Mouse (Mus musculus) thymus, postnatal 36 days (tissue): ENCODE data around the gene Aimp2.

Experiments
- DNase-seq, 2 experiments: peaks; one replicate each; pipeline ENCODE4 v3.0.0; 2022; ENCODE audit warnings: mixed read lengths in 2 of 2

The Aimp2 gene

DNA sequence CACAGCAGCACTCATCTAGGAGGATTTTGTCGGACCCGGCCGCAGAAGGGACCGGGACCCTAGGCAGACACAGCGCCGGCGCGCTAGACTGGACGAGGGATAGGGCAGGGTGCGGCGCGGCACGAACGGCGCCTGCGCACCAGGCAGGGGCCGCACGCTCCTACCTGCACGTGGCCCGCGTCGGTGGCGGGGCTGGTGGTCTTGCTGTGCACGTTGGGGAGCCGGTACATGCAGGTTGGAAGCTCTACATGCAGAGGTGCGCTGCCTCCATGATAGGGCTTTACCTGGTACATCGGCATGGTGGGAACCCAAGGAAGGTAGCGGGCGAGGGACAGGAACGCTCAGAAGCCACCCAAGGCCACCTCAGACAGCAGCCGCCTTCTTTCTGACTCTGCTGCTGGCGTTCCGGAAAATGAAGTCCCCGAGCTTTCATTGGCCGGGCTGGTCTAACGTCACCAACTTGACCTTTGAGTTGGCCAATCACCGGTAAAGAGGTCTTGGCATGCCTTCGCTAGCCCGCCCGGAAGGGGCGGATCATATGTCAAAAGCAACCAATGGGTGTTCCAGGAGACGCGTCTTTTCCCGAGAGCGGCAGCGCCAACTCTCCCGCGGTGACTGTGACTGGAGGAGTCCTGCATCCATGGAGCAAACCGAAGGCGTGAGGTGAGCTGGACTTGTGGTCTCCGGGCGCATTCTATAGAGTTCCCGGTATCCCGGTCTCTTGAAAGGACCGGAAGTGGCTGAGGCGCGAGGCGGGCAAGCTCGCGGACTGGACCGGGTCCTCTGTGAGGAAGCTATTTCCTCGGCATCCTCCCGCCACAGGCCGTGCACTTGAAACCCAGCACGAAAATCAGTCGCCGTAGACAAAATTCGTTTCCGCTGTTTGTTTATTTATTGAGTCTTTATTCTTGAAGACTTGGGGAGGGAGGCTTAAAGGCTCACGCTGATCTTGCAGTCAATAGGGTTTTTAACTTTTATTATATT is at the start of gene Aimp2, which contains the start of gene Pms2:
Aimp2 (minus strand) TSS at position 431 of the 984 bp plus-strand sequence.
Pms2 (plus strand) TSS at position 548 of the 984 bp plus-strand sequence.
- DNase-seq = peak; percentile 89 to 94

DNA sequence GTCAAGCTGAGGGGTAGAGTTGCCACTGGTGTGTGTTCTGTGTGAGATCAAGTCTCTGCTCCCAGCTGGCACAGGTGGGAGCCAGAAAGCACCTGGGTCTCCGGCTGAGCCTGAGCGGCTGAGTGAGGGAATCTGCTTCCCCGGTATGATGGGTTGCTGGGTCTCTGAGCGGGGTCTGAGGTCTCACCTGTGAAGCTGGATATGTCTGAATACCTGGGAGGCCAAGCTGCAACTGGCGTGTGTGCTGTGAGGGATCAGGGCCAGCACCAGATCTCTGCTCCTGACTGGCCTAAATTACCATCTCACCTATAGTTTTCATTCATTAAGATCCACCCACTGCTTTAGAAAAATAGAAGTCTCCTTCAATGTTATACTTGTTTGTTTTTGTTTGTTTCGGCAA is 47.5 kb upstream of the Aimp2 start:
- DNase-seq = no peak

DNA sequence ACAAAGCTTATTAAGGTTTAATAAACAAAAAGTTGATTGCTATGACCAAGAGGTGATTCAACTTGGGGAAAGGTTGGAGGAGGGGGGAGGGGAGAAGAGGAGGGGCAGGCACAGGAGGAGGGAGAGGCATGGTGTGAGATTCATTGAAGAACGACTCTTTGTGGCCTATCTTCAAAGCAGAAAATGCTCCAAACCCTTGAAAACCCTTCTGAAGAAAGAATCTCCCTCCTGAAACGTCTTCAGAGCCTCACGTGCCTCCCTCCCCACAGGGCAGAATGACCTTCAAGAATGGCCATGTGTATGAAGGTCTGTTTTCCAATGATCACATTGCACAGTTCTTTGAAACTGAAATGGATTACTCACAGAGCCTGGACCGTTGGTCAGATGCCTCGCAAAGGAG is 40.4 kb upstream of the Aimp2 start:
- no peak for DNase-seq

DNA sequence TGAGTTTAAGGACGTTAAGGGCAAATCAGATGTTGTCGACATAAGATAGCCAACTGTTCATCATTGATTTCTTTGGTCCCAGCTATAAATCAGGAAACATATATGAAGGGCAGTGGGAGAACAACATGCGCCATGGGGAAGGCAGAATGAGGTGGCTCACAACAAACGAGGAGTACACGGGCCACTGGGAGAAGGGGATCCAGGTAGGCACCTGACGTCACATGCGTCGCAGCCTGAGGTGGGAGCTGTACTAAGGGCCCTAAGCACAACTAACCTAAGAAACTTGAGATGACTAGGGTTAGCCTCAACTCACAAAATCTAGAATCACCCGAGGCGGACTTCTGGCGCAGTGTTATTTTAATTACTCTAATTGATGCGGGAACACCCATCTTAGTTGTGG is 38.7 kb upstream of the Aimp2 start:
- DNase-seq = no peak

DNA sequence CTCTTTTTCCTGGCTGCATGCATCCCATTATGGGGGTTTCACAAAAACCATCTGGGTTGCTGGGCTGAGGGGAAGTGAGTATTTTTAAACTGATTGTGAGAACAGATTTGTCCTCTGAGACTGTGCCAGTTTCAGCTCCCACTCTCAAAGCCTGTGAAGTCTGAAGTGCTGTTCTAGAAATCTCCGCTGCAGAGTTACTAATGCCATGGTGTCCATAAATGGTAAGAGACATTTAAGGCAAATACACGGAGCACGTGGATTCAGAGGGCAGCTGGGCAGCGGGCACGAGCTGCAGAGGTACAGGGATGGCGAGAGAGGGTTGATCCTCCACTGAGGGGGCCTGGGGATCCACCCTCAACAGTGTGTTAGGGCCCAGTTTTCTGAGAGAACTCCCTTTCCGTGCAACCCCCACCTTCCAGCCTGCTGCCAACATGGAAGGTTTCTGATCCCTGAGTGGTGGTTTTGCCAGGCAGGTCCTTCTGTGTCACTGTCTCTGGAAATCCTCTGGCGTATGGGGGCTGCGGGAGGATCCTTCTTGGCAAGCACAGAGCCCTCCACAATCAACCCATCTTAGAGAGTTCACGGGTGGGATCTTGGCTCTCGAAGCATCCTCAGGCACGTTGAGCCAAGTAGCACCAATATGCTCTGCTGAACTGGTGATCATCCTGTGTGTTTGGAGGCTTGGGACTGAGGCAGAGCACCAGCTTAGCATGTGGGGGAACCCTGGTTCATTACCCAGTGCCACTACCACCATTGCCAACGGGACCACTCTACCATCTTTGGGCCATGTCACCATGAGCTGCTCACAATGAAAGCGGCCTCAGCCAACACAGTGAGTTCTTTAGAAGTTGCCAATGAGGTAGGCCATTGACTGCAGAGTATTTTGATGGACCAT is 33.8 kb upstream of the Aimp2 start:
- no peak for DNase-seq

DNA sequence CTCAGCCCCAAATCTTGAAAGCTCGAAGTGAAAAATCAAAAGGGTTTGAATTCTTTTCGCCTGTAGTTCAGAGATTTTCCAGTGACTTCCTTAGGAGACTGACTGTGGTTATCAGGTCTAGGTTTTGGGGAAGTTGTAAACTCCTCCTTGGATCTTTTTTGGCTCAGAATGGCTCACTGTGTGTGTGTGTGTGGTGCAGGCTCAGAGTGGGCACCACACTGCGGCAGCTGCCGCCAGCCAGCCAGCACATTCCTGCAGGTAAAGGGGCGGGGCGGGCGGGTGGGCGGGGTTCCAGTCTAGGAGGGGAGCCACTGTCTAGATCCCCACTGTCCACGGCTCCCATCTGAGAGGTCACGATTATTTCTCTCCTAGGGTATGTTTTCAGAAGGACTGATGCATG is 31.9 kb upstream of the Aimp2 start:
- no peak for DNase-seq

DNA sequence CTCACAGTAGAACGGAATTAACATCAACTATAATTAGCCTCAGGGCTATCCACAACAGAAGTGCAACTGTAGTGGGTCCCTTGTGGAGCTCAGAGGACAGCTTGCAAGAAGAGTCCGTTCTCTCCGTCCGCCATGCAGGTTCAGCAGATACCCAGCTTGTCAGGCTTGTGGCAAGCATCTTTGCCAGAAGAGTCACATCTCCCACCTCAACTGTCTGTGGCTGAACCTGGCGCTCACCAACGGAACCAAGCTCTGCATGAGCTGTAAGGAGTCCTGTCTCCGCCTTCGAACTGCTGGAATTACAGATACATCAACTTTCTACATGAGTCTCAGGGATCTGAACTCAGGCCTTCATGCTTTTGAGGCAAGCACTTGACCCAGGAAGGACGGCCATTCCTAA is 26.5 kb upstream of the Aimp2 start:
- DNase-seq = no peak

DNA sequence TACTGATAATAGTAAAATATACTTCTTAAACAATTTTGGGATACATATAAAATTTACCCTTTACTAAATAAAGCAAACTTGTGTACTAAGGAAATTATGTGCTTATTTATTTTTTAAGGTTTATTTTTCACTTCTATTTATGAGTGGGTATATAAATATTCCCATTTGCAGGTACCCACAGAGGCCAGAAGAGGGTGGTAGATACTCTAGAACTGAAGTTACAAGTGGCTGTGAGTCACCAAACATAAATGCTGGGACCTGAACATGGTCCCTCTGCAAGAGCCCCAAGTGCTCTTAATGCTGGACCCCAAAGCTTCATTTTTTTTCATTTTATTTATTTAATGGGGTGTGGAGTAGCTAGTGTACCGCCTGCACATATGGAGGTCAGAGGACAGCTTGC is 24.2 kb upstream of the Aimp2 start:
- no peak for DNase-seq

DNA sequence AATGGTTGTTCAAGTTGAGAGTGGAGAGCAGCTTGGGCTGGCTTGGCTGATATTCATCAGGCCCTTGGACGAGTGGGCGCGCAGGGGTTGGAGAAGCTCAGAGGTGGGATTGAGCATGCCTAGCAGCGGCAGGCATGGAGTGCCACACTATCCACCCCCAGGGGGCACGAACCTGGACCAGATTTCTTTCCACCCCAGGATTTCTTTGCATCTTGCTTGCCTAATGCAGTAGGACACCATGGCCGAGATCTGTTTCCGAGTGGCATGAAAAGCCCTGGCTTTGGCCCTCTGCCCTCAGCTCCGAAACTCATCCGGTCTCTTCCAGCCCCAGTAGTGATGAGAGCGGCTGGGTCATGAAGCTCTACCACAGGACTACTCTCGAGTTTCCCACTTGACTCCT is 23.8 kb upstream of the Aimp2 start:
- no peak for DNase-seq

DNA sequence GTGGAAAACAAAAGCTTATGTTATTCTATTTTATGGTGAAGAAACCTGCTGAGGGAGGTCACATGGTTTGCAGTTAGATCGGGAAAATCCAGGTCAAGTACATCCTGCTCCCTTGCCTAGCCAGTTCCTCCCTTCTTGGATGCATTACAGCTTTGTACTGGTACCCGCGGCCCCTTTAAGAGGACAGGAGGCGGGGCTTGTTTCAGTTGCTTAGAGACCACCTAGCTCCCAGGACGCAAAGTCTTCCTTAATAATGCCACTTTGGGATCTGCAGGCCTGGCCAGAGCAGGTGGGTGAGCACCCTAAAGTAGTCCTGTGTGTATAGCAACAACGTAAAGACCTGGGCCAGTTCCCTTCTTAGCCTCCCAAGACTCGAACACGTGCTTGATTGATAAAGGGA is 23.2 kb upstream of the Aimp2 start, which contains the start of gene Rsph10b:
Rsph10b (plus strand) TSS at position 205 of the 400 bp plus-strand sequence.
- no peak for DNase-seq

DNA sequence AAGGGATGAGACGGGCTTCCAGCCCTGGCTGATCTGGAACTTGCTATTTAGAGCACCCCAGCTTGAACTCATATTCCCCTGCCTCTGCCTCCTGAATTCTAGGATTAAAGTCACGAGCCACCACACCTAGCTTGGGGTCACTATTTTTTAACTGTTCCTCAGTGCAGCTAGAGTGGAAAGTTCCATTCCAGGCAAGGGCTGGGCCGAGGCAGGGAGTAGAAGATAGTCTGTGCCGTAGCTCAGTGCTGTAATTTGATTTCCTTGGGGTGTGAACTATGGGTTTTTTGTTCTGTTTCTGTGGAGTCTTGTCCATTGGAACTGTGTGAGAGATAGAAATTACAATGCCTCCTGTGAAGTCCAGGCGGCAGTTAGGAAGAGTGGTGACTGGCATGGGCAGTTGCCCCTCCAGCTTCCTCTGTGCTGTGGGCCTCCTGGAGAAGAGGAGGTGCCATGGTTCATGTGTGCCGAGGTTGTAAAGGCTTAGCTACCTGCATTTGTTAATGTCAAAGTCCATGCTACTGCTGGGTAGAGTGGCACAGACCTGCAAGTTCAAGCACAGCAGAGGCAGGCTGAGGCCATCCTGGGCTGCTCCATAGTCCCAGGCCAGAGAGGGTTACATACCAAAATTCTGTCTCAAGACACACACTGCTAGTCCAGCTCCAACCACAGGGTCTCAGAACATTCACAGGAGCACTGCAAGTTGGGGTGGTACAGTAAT is 22.4 kb upstream of the Aimp2 start:
- no peak for DNase-seq

DNA sequence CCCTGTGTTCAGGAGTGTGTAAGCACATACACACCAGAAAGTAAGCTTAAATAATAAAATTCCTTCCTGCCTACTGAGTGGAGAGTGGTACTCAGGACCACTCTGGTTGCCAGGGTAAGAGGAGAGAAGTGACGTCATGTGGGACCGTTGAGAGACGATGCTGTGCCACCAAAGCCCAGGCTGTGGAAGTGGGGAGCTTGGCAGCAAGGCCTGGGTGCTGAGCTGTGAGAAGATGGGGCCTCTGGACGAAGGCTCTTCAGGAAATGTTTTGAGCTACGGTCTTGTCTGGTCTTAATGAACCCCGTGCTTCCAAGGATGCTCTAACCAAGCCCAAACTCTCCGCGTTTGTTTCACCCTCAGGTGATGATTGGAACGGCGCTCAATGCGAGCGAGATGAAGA is 21.0 kb upstream of the Aimp2 start:
- DNase-seq = no peak

DNA sequence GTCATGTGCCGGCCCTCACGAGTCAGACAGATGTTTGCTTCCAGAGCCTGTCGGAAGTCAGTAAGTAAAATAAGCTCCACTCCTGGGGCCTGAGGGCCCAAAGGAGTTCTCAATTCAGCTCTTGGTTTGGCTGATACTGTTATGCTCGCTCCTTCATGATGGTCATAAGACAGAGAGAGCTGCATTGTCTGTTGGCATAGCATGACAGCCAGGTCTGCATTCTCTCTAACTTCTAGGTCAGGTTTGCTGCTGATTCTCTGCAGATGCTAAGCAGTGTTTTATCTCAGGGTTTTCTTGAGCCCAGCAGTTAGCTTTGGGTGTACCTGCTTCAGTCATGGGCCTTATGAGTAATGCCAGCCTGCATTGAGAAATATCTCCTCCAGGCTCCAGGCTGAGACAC is 19.6 kb upstream of the Aimp2 start:
- no peak for DNase-seq

DNA sequence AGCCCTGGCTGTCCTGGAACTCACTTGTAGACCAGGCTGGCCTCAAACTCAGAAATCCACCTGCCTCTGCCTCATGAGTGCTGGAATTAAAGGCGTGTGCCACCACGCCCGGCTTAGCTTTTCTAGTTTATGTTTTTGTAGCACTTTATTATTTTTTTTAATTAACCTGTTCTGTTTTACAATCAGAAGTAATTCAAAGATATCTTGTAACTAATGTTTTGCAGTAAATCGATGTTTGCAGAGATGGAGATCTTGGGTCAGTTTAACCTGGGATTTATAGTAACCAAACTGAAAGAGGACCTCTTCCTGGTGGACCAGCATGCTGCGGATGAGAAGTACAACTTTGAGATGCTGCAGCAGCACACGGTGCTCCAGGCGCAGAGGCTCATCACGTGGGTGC is 18.2 kb upstream of the Aimp2 start, which contains the start of gene Gm42421:
Gm42421 (plus strand) TSS at position 301 of the 400 bp plus-strand sequence.
- no peak for DNase-seq

DNA sequence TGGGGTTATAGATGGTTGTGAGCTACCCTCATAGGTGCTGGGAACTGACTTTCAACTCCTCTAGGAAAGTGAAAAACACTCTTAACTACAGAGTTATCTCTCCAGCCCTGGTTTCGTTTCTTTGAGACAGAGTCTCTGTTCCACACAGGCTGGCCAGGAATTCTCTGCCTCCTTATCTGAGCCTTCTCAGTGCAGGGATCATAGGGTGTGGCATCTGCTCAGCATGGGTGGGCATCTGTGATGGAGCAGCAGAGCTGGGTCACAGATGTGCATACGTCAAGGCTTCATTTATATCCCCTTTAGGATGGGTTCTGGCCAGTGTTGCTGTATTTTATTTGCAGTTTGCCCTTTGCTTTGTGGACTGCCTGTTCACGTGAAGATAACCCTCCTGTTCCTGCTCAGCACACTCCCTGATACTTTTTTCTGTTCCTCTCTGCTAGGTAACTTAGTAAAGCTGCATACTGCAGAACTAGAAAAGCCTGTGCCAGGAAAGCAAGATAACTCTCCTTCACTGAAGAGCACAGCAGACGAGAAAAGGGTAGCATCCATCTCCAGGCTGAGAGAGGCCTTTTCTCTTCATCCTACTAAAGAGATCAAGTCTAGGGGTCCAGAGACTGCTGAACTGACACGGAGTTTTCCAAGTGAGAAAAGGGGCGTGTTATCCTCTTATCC is 15.3 kb upstream of the Aimp2 start:
- DNase-seq = no peak

DNA sequence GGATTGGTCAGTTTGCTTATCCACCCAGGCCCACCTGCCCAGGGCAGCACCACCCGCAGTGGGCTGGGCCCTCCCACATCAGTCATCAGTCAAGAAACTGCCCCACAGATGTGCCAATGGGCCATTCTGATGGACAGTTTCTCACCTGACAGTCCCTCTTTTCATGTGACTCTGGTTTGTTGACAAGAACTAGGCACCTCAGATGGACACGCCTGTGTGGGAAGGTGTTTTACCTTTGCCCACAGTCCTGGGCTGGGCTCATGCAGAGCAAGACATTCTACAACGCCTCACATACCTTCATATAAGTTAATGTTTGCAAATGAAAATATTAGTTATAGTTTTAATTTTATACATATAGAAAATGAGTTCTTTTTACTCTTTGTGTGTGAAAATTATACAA is 8.5 kb upstream of the Aimp2 start:
- no peak for DNase-seq

DNA sequence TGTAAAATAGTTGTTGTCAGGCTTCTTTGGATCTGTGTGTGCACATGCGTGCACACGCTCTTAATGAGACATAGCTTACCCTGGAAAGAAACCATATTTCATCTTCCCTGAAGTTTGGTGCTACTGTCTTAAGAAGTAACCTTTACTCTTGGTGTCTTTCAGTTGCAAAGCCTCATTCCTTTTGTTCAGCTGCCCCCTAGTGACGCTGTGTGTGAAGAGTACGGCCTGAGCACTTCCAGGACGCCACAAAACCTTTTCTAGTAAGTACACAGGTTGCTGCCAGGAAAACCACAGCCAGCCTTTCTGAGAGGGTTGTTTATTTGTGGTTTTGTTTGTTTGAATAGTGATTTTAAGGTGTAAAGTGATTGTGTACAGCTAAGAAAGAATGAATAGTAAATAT is 7.8 kb upstream of the Aimp2 start:
- peak; percentile 62 for DNase-seq

DNA sequence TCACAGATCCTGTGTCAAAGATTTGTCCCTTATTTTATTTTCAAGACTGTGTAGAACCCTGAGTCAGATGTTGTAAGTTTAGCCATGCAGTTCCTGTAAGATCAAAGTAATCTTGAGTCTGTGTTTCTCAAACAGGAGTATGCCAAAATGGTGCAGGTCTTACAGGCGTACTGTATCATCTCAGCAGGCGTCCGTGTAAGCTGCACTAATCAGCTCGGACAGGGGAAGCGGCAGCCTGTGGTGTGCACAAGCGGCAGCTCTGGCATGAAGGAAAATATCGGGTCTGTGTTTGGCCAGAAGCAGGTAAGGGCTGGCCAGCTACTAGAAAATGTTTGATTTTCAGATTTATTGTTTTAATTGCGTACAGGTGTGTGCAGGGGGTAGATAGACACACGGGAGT is 6.6 kb upstream of the Aimp2 start:
- DNase-seq = no peak

DNA sequence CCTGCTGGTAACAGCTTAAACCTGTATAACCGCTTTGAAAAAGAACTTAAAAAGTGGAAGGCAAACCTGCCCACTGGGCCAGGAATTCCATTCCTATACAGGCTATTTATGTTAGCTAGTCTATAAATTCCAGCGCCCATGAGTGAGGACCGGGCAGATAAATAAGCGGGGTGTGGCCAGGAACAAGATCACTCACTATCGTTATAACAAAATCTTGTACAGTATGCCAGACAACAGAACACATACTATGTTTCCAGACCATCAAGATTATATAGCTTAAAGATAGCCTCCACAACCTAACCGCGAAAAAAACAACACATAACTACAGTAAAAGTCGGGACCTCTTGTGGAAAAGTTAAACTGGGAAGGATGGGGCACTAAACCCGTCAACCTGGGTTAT is 721 bp downstream of the Aimp2 start:
- DNase-seq = no peak

DNA sequence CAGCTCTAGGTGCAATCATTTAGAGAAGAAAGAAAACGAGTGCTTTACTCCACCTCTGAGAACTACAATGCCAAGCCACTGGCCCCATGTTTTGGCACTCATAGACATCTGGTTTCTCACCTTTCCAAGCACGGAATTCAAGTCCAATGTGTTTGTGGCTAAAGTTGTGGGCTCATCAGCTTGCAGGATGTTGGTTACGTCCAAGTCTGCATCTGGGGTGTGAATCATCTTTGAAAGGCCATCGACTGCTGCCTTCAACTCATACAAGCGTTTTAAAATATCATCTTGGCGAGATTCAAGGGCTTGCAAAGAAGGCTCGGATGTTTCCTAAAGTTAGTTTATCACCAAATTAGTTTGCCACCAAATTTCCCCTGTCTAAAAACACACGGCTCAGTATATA is 3.2 kb downstream of the Aimp2 start:
- DNase-seq = no peak

DNA sequence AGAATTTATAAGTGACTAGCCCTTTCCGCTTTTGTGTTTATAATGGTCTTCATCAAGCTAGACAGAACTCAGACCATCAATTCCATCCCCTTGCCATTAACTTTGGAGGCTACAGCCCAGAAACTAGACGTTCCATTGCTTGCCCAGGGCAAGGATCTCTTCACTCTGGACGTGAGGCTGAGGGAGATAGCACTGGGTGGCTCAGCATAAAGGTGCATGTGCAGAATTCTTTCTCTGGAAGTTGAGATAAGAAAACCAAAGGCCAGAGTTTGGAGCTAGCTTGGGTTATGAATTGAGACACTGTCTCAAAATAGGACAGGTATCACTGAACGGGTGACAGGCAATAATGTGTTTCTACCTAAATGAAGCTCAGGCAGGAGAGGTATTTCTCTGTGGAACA is 5.8 kb downstream of the Aimp2 start:
- no peak for DNase-seq

DNA sequence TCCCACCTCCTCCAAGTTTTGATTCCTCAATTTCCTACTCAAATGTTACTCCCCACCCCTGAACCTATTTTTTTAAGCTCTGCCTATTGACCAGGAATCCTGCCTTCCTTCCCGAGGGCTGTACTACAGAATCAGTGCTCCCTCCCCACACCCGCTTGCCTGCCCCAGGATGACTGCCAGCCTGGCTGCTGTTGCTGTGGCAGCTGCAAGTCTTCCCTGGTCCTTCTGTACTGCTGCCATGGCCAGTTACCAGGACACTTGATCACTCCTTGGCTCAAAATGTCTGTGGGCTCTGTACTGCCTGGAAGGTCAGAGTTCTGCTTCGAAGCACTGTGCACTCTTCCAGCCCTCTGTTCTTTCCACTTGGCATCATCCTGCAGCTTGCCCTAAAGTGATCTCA is 7.5 kb downstream of the Aimp2 start:
- DNase-seq = no peak
